Mouse (Mus musculus): ENCODE results near the gene Cd36.

Gene Cd36

DNA sequence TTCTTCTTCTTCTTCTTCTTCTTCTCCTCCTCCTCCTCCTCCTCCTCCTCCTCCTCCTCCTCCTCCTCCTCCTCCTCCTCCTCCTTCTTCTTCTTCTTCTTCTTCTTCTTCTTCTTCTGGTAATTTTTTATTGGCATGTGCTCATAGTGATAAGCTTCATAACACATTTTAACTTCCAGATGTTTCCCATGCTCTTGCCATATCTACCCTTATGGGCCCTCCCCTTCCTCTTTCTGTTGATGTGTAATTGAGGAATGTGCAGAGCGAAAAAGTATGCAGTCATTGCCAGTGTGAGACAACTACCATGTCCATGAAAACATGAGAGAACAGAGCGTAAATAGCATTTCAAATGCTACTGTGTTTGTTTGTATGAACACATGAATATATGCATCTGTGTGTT lies 118.3 kb downstream of the Cd36 start:
- DNase-seq = no peak

DNA sequence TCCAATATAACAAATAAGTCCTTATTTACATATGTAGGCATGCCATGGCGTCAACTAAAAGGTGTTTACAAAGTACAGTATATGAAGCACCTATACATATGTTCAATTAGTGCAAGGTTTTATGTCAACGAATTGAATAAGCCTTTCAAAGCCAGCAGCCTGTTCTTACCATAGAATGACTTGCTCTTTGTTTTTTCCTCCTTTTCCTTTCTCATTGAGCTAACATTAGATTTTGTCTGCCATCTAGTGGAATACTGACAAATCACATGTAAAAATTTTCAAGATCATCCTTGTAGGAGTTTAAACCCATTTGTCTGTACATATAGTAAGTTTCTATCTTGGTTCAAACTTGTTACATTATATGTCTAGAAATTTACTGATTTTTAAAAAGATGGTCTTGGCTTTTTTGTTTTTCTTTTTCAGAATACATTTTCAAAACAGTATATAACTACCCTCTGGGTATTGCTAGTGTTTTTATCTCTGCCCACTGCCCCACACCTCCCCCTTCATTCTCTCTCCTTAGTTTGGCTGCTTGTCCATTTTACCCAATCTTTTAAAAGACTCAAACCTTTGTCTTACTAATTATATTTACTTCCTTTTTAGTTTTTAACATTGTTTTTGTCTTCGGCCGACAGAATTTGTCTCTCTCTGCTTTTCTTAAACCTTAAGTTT lies 122.5 kb downstream of the Cd36 start:
- DNase-seq = no peak

DNA sequence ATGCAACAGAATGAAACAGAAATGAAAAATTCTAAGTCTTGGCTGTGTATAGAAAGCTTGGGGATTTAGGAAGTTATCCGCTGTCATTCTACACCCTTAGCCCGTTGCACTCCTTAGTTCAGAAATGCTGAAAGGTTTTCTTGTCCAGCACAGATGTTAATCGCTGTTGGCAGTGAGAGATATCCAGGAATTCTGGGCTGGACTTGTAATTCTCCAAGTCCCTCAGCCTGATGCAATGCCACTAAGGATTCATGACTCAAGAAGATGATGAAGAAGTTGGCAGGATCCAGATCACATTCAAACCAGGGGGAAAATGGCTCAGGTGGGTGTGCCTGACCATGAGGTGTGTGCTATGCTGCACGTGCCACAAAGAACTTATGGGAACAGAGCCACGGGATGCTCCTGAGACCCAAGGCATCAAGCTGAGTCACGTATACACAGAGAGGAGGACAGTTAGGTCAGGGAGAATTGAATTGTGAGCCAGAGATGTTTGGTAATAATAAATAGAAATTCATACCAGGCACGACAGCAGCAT lies 135.1 kb downstream of the Cd36 start:
- DNase-seq = no peak

DNA sequence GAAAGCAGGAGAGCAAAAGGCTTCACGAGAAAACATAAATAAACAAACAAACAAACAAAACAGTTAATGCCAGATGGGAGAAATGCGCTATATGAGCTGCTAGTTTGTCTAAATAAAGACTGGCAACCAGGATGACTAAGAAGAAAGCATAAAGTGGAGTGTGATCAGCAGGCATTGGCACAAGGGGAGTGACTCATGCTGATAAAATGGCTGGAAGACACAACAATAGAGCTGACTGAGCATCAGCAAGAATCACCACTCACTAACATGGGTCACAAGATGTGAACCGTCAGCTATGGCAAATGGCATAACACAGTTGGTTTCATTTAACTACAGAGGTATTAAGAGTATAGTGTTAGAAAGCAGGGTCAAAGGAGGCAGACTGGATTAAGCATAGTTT lies 140.3 kb downstream of the Cd36 start:
- DNase-seq = no peak

DNA sequence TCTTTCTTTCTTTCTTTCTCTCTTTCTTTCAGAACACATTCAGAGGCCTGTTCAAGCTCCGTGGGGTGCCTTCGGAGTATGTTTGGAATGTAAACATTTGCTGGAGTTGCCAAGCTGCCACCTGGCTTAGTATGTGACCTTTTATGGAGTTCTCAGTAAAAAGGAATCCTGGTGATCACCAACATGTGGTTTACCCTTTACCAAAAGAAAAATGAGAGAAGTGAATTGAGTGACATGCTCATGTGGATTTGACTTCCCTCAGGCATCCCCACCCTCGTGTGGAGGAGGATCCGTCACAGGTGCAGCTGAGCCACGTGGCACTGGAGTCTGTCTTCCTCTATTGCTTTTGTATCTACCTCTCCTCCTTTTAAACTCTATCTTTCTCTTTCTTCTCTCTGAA lies 141.5 kb downstream of the Cd36 start:
- no peak for DNase-seq

DNA sequence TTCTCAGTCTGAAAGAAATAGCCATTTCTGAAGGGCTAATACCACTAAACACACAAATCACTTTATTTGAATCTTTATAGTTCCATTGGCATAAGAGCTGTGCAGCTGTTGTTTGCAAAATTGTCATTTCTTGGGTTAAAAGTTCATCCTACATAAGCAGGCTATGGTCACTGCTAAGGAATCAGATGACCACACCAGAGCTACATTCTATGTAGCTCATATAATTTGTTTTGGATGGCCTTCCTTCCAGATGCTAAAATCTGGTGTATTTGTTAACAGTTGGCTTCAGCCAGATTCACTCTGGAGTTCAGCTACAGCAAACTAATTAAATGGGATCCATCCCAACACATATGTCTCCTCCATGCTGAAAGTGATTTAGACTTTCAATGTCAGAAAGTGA lies 142.1 kb downstream of the Cd36 start:
- DNase-seq = no peak

DNA sequence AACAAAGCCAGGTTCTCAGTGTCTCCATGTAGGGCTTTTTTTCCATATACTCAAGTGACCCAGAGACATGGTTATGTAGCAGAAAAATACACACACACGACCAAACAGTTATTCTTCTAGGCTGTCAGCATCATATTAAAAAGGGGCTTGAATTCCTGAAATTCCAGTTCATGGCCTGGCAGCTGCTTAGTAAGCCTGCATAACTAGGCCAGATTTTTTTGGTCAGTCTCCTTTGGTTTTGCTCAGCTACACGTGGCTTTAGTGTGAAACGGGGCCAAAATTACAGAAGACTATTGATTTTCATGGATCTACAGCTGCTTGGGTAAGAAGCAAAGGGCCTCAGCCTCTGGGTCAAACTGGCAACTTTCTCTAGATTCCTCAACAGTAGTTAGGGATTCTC lies 148.8 kb downstream of the Cd36 start:
- DNase-seq = no peak
